Mouse (Mus musculus) liver, embryonic 15.5 days (tissue): ENCODE results near the gene Nanog. TPM values are rescaled to one million over a fixed set of nuclear protein-coding genes. Genes with fewer than 3 reads are reported as not detected.

Experiments used
- ATAC-seq: fragments of 200-750 bp; cut with Nextera tagmentation; 2 replicates; pipeline ENCODE4 v1.8.0; 2017; ENCODE audit warnings: moderate number of reproducible peaks, mild to moderate bottlenecking, moderate library complexity; ENCODE audit not compliant: insufficient read depth
- H3K27ac ChIP-seq: fragments of 300-500 bp; sonication (generic); replicated peaks from 2 replicates; pipeline ENCODE4 v1.5.1; 2015; ENCODE audit warnings: mild to moderate bottlenecking, inconsistent platforms
- H3K27me3 ChIP-seq: fragments of 300-500 bp; sonication (generic); 2 replicates; pipeline ENCODE4 v1.6.1; 2015; ENCODE audit warnings: mild to moderate bottlenecking, inconsistent platforms
- H3K36me3 ChIP-seq: fragments of 300-500 bp; sonication (generic); replicated peaks from 2 replicates; pipeline ENCODE4 v1.6.1; 2015; ENCODE audit warnings: moderate library complexity, mild to moderate bottlenecking, inconsistent platforms
- H3K4me1 ChIP-seq: fragments of 300-500 bp; sonication (generic); replicated peaks from 2 replicates; pipeline ENCODE4 v1.6.1; 2015; ENCODE audit warnings: inconsistent platforms
- H3K4me2 ChIP-seq: fragments of 300-500 bp; sonication (generic); 2 replicates; pipeline ENCODE4 v1.6.1; 2015; ENCODE audit warnings: moderate library complexity, mild to moderate bottlenecking, inconsistent platforms
- H3K4me3 ChIP-seq: fragments of 300-500 bp; sonication (generic); replicated peaks from 2 replicates; pipeline ENCODE4 v1.5.1; 2015; ENCODE audit warnings: mild to moderate bottlenecking, inconsistent platforms
- H3K9ac ChIP-seq: fragments of 300-500 bp; sonication (generic); 2 replicates; pipeline ENCODE4 v1.6.1; 2015; ENCODE audit warnings: moderate library complexity, mild to moderate bottlenecking, inconsistent platforms
- H3K9me3 ChIP-seq: fragments of 300-500 bp; sonication (generic); replicated peaks from 2 replicates; pipeline ENCODE4 v1.6.1; 2016; ENCODE audit warnings: inconsistent platforms
- WGBS: fragments of 180-500 bp; shearing (Covaris S2); methylation state at CpG from one replicate; pipeline ENCODE4 v1.1.7; 2015; ENCODE audit warnings: mixed read lengths; ENCODE audit not compliant: insufficient replicate concordance; 5-methylcytosine and 5-hydroxymethylcytosine counted together
- polyA plus RNA-seq: library from polyadenylated mRNA; unstranded; fragments of >200 nt; fragmentation: Nextera tagmentation; extraction: Ambion mirVana; gene quantifications from 2 replicates; pipeline ENCODE4 v1.2.1, GENCODE M21; 2015

Nanog gene
- not detected in 2 replicates for polyA plus RNA-seq

DNA sequence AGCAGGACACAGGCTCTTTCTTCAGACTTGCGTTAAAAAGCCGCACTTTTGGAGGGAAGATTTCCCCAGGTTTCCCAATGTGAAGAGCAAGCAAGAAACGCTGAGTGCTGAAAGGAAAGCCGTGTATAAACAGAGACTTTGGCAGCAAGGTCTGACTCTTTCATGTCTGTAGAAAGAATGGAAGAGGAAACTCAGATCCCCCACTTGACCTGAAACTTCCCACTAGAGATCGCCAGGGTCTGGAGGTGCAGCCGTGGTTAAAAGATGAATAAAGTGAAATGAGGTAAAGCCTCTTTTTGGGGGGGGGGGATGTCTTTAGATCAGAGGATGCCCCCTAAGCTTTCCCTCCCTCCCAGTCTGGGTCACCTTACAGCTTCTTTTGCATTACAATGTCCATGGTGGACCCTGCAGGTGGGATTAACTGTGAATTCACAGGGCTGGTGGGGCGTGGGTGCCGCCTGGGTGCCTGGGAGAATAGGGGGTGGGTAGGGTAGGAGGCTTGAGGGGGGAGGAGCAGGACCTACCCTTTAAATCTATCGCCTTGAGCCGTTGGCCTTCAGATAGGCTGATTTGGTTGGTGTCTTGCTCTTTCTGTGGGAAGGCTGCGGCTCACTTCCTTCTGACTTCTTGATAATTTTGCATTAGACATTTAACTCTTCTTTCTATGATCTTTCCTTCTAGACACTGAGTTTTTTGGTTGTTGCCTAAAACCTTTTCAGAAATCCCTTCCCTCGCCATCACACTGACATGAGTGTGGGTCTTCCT lies at the start of gene Nanog:
Gene Nanog, plus strand, starts transcription at position 454 of the 765 bp plus-strand sequence.
- Histone ChIP-seq H3K4me3 (no peak within 1 kb of the TSS), H3K9ac (no peak within 1 kb of the TSS), H3K9me3 (no peaks in the 10 kb centered on the region), H3K27me3 (peaks cover 13% of the 10 kb centered on the region), H3K4me1 (no peaks in the 10 kb centered on the region), H3K27ac (no peak within 1 kb of the TSS), H3K36me3 (no peaks in the 10 kb centered on the region), H3K4me2 (no peak within 1 kb of the TSS)
- WGBS = 22% methylated on average over 12 of the region's 12 CpGs
- no peak for ATAC-seq

DNA sequence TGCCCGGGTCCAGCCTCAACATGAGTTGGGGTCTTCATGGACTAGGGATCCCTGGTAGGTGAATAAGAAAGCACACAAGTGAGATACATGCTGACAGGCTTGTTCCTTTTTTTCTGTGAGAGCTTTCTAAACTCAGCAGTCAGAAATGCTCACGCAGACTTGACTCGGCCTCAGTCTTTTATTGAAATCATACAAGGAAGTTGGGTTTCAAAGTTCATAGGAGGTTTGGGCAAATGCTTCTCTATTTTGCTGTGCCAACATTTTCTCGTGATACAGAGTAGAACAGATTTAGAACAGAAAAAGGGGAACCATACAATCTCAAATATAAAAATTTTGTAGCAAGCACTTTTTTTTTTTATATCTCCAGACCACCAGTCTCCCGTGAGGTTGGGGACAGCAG lies 49.7 kb upstream of the Nanog start:
- no peak for ATAC-seq
- WGBS = 36% methylated on average over 5 of the region's 5 CpGs
- 0 out of 2 replicates have a peak, but pooled peaks cover 1% of the 10 kb centered on the region for H3K4me1 ChIP-seq

DNA sequence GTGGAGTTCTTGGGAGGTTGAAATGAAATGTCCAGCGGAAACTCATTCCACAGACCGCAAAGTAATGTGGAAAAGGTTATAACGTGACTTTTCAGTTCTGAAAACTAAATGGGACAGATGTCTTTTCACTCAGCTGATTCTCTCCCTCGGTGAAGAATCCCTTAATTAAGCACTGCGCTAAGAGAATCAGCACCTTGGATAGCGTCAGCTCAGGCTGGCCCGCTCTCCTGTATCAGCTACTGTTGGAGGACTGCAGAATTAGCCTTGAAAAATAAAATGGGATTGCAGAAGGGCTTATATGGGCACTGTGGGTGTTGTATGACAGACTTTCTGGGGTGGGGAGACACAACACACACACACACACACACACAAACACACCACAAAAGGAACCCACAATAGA lies 47.7 kb upstream of the Nanog start:
- H3K9ac ChIP-seq = no peak overlapping the region
- H3K36me3 ChIP-seq = no peaks in the 10 kb centered on the region
- H3K27ac ChIP-seq = no peak overlapping the region
- no peak overlapping the region for H3K4me2 ChIP-seq
- H3K27me3 ChIP-seq = no peaks in the 10 kb centered on the region
- ATAC-seq = no peak
- 11% methylated on average over 7 of the region's 7 CpGs for WGBS
- no peak overlapping the region for H3K4me3 ChIP-seq
- H3K4me1 ChIP-seq = peaks cover 6% of the 10 kb centered on the region; the same call in 1 of the 2 replicates
- H3K9me3 ChIP-seq = no peaks in the 10 kb centered on the region

More for the DNA sequence above, 49.7 kb upstream of the Nanog start:
- Histone ChIP-seq H3K4me3 (no peak overlapping the region), H3K27me3 (no peaks in the 10 kb centered on the region), H3K9ac (no peak overlapping the region), H3K4me2 (no peak overlapping the region), H3K36me3 (no peaks in the 10 kb centered on the region), H3K27ac (no peak overlapping the region), H3K9me3 (no peaks in the 10 kb centered on the region)

GRCm38 (mm10) chr6:122660601-122661379 lies 46.5 kb upstream of the Nanog start:
- Histone ChIP-seq H3K4me2 (no peak overlapping the region), H3K27ac (no peak overlapping the region), H3K4me3 (no peak overlapping the region), H3K27me3 (no peaks in the 10 kb centered on the region; the same call in 1 of the 2 replicates), H3K36me3 (no peaks in the 10 kb centered on the region), H3K9me3 (no peaks in the 10 kb centered on the region), H3K9ac (no peak overlapping the region), H3K4me1 (peaks cover 6% of the 10 kb centered on the region; the same call in 1 of the 2 replicates)
- 24% methylated on average over 8 of the region's 8 CpGs for WGBS
- ATAC-seq = no peak

- WGBS = 34% methylated on average over 22 of the region's 22 CpGs
- ATAC-seq = no peak; the same call in 1 of the 2 replicates
- H3K36me3 ChIP-seq = no peaks in the 10 kb centered on the region
- H3K9ac ChIP-seq = no peak overlapping the region
- H3K9me3 ChIP-seq = no peaks in the 10 kb centered on the region
- H3K4me1 ChIP-seq = peaks cover 6% of the 10 kb centered on the region; the same call in 1 of the 2 replicates
- H3K4me3 ChIP-seq = no peak overlapping the region
- no peak overlapping the region for H3K27ac ChIP-seq
- no peak overlapping the region for H3K4me2 ChIP-seq
- H3K27me3 ChIP-seq = peaks cover 3% of the 10 kb centered on the region; the same call in 1 of the 2 replicates
Measured at GRCm38 (mm10) chr6:122662551-122663264, 44.6 kb upstream of the Nanog start.

GRCm38 (mm10) chr6:122663596-122664206 lies 43.6 kb upstream of the Nanog start:
- WGBS = 41% methylated on average over 14 of the region's 14 CpGs
- Histone ChIP-seq H3K4me3 (no peak overlapping the region), H3K4me1 (peaks cover 6% of the 10 kb centered on the region; the same call in 1 of the 2 replicates), H3K27me3 (peaks cover 4% of the 10 kb centered on the region; the same call in 1 of the 2 replicates), H3K4me2 (no peak overlapping the region), H3K9me3 (no peaks in the 10 kb centered on the region), H3K36me3 (no peaks in the 10 kb centered on the region), H3K27ac (no peak overlapping the region), H3K9ac (no peak overlapping the region)
- no peak for ATAC-seq

DNA sequence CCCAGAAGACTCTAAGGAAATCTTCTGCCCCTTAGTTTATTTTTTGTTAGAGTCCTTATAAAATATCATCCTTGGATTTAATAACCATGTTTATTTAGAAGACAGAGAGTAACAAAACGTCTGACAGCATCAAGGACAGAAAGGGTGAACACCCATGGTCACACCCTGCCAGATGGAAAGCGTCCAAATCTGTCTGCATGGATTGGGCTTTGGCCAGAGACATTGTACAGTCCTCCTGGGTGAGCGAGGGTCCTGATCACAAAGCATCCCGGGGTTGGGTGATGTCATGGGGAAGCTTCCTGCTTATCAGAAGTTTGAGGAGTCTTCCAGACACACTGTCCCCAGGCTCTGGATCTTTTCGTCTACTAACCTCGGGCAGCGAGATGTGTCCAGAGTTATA lies 41.4 kb upstream of the Nanog start:
- 54% methylated on average over 7 of the region's 7 CpGs for WGBS
- Histone ChIP-seq H3K4me1 (peaks cover 6% of the 10 kb centered on the region), H3K4me2 (no peak overlapping the region), H3K9me3 (no peaks in the 10 kb centered on the region), H3K27me3 (peaks cover 4% of the 10 kb centered on the region; the same call in 1 of the 2 replicates), H3K36me3 (no peaks in the 10 kb centered on the region), H3K4me3 (no peak overlapping the region), H3K27ac (no peak overlapping the region), H3K9ac (no peak overlapping the region)
- no peak for ATAC-seq

DNA sequence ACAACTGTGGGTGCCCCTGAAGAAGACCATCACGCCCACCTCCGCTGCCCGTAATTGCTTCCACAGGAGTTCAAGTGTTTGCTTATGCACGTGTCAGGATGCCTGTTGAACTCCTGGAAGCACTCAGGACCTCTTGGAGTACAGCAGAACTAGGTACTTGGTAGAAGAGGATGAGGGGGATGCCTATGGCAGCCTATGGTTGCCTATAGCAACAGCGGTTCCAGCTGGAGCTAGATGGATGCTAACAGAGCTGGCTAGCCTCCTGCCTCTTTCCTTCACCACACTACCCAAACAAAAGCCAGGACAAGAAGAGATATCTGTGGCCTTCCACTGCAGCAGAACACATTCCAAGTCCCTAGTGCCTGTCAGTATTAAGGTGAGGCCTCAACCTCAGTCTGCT lies 39.6 kb upstream of the Nanog start:
- Histone ChIP-seq H3K36me3 (no peaks in the 10 kb centered on the region), H3K27me3 (peaks cover 4% of the 10 kb centered on the region; the same call in 1 of the 2 replicates), H3K9me3 (no peaks in the 10 kb centered on the region), H3K4me3 (no peak overlapping the region), H3K9ac (no peak overlapping the region), H3K4me2 (no peak overlapping the region), H3K27ac (no peak overlapping the region), H3K4me1 (peaks cover 4% of the 10 kb centered on the region)
- 67% methylated on average over 5 of the region's 5 CpGs for WGBS
- no peak for ATAC-seq

- Histone ChIP-seq H3K4me3 (no peak overlapping the region), H3K9ac (no peak overlapping the region), H3K4me1 (no peaks in the 10 kb centered on the region; the same call in 1 of the 2 replicates), H3K36me3 (no peaks in the 10 kb centered on the region), H3K9me3 (no peaks in the 10 kb centered on the region), H3K27ac (no peak overlapping the region), H3K27me3 (peaks cover 4% of the 10 kb centered on the region; the same call in 1 of the 2 replicates), H3K4me2 (no peak overlapping the region)
- WGBS = 57% methylated on average over 5 of the region's 5 CpGs
- ATAC-seq = no peak
Measured at GRCm38 (mm10) chr6:122668823-122669222, 38.5 kb upstream of the Nanog start.

DNA sequence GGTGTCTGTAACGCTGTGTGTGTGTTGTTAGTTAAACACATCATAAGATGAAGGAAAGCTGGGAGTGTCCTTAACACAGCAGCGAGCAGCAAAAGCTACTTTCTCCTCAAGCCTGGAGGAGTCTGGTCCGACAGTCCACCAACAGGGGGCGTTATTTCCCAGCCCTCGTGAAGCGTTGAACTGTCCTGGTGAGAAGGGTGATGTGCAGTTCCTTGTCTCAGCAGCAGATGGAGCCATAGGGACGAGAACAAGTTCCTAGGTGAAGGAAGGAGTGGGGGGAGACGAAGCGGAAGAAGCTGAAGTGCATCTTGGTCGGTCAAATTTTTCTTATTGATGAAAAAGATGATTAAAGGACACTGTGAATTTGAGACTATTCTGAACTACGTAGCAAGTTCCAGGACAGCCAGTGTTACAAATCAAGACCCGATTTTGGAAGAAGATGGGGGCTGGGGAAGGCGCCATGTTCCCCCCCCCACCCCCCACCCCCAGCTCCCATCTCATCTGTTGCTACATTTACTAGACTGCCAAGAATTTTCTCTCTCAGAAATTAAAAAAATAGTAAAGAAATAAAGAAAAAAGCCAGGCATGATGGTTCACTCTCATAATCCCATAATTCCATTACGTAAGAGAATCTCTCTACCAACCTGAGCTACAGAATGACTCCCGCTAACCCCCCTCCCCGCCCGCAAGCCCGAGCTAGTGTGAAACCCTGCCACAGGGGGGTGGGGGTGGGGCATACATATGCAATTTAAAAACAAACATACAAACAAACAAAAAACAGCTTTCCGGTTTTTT lies 37.7 kb upstream of the Nanog start:
- Histone ChIP-seq H3K27ac (no peak overlapping the region), H3K4me1 (no peaks in the 10 kb centered on the region; the same call in 1 of the 2 replicates), H3K9ac (no peak overlapping the region), H3K27me3 (peaks cover 4% of the 10 kb centered on the region; the same call in 1 of the 2 replicates), H3K4me2 (peak overlapping the region; percentile 51), H3K9me3 (no peaks in the 10 kb centered on the region), H3K36me3 (no peaks in the 10 kb centered on the region), H3K4me3 (peak overlapping the region; percentile 30)
- WGBS = 12% methylated on average over 19 of the region's 19 CpGs
- ATAC-seq = peak; percentile 54; the same call in 1 of the 2 replicates
